Mouse (Mus musculus) lung, embryonic 15.5 days (tissue): ENCODE results near the gene Capn8. TPM values are rescaled to one million over a fixed set of nuclear protein-coding genes. Genes with fewer than 3 reads are reported as not detected.

ENCODE experiments used
- ATAC-seq: fragments of 200-750 bp; cut with Nextera tagmentation; 2 replicates; pipeline ENCODE4 v1.8.0; 2017; ENCODE audit warnings: moderate number of reproducible peaks, borderline replicate concordance; ENCODE audit not compliant: low FRiP score, low TSS enrichment; ENCODE audit errors: extremely low read depth
- H3K27ac ChIP-seq: fragments of 300-500 bp; sonication (generic); 2 replicates; pipeline ENCODE4 v1.5.1; 2015; ENCODE audit warnings: moderate library complexity, mild to moderate bottlenecking, inconsistent platforms
- H3K27me3 ChIP-seq: fragments of 300-500 bp; sonication (generic); 2 replicates; pipeline ENCODE4 v1.6.1; 2015; ENCODE audit warnings: inconsistent platforms
- H3K36me3 ChIP-seq: fragments of 300-500 bp; sonication (generic); 2 replicates; pipeline ENCODE4 v1.6.1; 2015; ENCODE audit warnings: inconsistent platforms
- H3K4me1 ChIP-seq: fragments of 300-500 bp; sonication (generic); 2 replicates; pipeline ENCODE4 v1.6.1; 2015; ENCODE audit warnings: inconsistent platforms
- H3K4me2 ChIP-seq: fragments of 300-500 bp; sonication (generic); 2 replicates; pipeline ENCODE4 v1.6.1; 2015; ENCODE audit warnings: inconsistent platforms, mild to moderate bottlenecking, moderate library complexity
- H3K4me3 ChIP-seq: fragments of 300-500 bp; sonication (generic); 2 replicates; pipeline ENCODE4 v1.5.1; 2015; ENCODE audit warnings: mild to moderate bottlenecking, inconsistent platforms
- H3K9ac ChIP-seq: fragments of 300-500 bp; sonication (generic); 2 replicates; pipeline ENCODE4 v1.6.1; 2015; ENCODE audit warnings: inconsistent platforms
- H3K9me3 ChIP-seq: fragments of 300-500 bp; sonication (generic); 2 replicates; pipeline ENCODE4 v1.6.1; 2016; ENCODE audit warnings: inconsistent platforms
- WGBS: fragments of 180-500 bp; shearing (Covaris S2); methylation state at CpG from one replicate; pipeline ENCODE4 v1.1.7; 2015; 5-methylcytosine and 5-hydroxymethylcytosine counted together
- polyA plus RNA-seq: library from polyadenylated mRNA; unstranded; fragments of >200 nt; fragmentation: Nextera tagmentation; extraction: Ambion mirVana; gene quantifications from 2 replicates; pipeline ENCODE4 v1.2.1, GENCODE M21; 2015

Gene Capn8
- polyA plus RNA-seq, 1 experiment from 2014 or later = not detected

GRCm38 (mm10) chr1:182664841-182665240 lies 100.0 kb downstream of the Capn8 start:
- Histone ChIP-seq H3K27me3 (no peaks in the 10 kb centered on the region), H3K4me3 (no peak overlapping the region), H3K9ac (no peak overlapping the region), H3K4me2 (no peak overlapping the region), H3K4me1 (peaks cover 28% of the 10 kb centered on the region), H3K9me3 (no peaks in the 10 kb centered on the region), H3K36me3 (no peaks in the 10 kb centered on the region), H3K27ac (no peak overlapping the region)
- ATAC-seq = no peak
- 44% methylated on average over 4 of the region's 4 CpGs for WGBS

DNA sequence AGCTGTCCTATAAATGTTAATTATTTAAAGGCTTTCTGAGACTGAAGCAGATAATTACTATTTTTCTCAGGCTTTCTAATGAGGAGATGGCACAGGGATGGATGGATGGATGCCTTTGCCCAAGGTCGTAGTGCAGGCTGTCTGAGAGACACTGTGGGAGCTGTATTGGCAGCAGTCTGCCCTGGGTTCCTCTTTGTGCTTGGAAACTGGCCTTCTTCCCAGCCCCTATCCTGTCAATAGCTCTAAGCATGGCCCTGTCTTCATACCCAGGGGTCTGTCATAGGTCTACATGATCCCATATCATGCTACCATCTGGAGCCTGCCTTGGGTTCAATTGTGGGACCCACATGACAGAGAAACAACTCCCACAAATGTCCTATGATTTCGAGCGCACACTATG lies 102.5 kb downstream of the Capn8 start:
- no peak overlapping the region for H3K4me3 ChIP-seq
- no peaks in the 10 kb centered on the region for H3K36me3 ChIP-seq
- no peak overlapping the region for H3K27ac ChIP-seq
- 89% methylated on average over 3 of the region's 3 CpGs for whole genome bisulfite sequencing
- peaks cover 42% of the 10 kb centered on the region for H3K4me1 ChIP-seq
- ATAC-seq = no peak
- no peak overlapping the region for H3K9ac ChIP-seq
- no peak overlapping the region for H3K4me2 ChIP-seq
- no peaks in the 10 kb centered on the region for H3K9me3 ChIP-seq
- no peaks in the 10 kb centered on the region for H3K27me3 ChIP-seq

DNA sequence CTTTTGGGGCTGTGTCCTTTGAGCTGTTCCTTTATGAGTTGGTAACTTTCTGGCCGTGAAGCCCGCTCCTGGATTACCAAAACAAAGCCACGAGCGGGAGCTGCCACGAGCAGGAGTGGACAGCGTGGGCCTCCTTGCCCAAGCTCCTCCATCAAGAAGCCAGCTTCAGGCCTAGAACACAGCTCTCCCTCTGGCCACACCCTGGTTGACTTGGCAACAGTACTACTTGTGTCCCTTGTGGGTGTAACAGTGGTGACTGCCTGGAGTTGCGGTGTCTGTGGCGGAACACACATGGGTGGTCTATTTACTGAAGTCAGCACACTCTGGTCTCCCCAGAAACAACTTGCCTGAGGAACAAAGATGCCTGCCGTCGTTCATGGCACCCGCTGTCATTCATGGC lies 104.9 kb downstream of the Capn8 start:
- Histone ChIP-seq H3K36me3 (no peaks in the 10 kb centered on the region), H3K27ac (peak overlapping the region; percentile 71), H3K9me3 (no peaks in the 10 kb centered on the region), H3K4me1 (peaks cover 23% of the 10 kb centered on the region), H3K9ac (no peak overlapping the region), H3K4me2 (no peak overlapping the region), H3K27me3 (no peaks in the 10 kb centered on the region), H3K4me3 (no peak overlapping the region)
- ATAC-seq = peak; percentile 11; the same call in 1 of the 2 replicates
- 57% methylated on average over 11 of the region's 11 CpGs for WGBS

- peak; percentile 62; the same call in 1 of the 2 replicates for ATAC-seq
- peak overlapping the region; percentile 1; the same call in 1 of the 2 replicates for H3K4me2 ChIP-seq
- no peak overlapping the region for H3K9ac ChIP-seq
- no peaks in the 10 kb centered on the region for H3K27me3 ChIP-seq
- no peak overlapping the region for H3K4me3 ChIP-seq
- peaks cover 33% of the 10 kb centered on the region for H3K4me1 ChIP-seq
- peak overlapping the region; percentile 71 for H3K27ac ChIP-seq
- H3K36me3 ChIP-seq = no peaks in the 10 kb centered on the region
- no peaks in the 10 kb centered on the region for H3K9me3 ChIP-seq
- WGBS = 20% methylated on average over 11 of the region's 11 CpGs
These were observed 105.9 kb downstream of the Capn8 start for GRCm38 (mm10) chr1:182670563-182671342.

- peaks cover 34% of the 10 kb centered on the region for H3K4me1 ChIP-seq
- peak overlapping the region; percentile 71 for H3K27ac ChIP-seq
- WGBS = 47% methylated on average over 4 of the region's 4 CpGs
- no peak overlapping the region for H3K9ac ChIP-seq
- H3K4me3 ChIP-seq = no peak overlapping the region
- H3K4me2 ChIP-seq = 0 out of 2 replicates have a peak overlapping the region, but pooled peaks have one; percentile 1
- H3K27me3 ChIP-seq = no peaks in the 10 kb centered on the region
- no peaks in the 10 kb centered on the region for H3K36me3 ChIP-seq
- H3K9me3 ChIP-seq = no peaks in the 10 kb centered on the region
- ATAC-seq = no peak
These were observed 106.5 kb downstream of the Capn8 start for GRCm38 (mm10) chr1:182671343-182671624.

GRCm38 (mm10) chr1:182675346-182675745 lies 110.5 kb downstream of the Capn8 start:
- no peak overlapping the region for H3K4me2 ChIP-seq
- no peak for ATAC-seq
- H3K36me3 ChIP-seq = no peaks in the 10 kb centered on the region
- H3K9ac ChIP-seq = no peak overlapping the region
- H3K27me3 ChIP-seq = no peaks in the 10 kb centered on the region
- H3K4me1 ChIP-seq = peaks cover 29% of the 10 kb centered on the region
- 21% methylated on average over 8 of the region's 8 CpGs for WGBS
- H3K4me3 ChIP-seq = no peak overlapping the region
- H3K9me3 ChIP-seq = no peaks in the 10 kb centered on the region
- peak overlapping the region; percentile 61 for H3K27ac ChIP-seq

DNA sequence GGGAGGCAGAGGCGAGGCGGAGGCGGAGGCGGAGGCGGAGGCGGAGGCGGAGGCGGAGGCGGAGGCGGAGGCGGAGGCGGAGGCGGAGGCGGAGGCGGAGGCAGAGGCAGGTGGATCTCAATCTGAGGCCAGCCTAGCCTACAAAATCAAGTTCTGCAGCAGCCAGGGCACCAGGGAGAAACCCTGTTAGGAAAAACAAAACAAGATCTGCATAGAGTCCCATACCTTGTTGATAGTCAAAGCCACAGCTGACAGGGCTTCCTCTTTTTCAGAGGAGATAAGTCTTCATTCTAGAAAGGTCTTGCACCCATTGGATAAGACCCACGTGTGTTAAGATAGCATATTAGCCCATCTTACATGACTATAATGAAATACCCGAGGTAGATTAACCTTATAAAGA lies 113.3 kb downstream of the Capn8 start:
- peaks cover 5% of the 10 kb centered on the region; the same call in 1 of the 2 replicates for H3K27me3 ChIP-seq
- H3K27ac ChIP-seq = peak overlapping the region; percentile 88; the same call in 1 of the 2 replicates
- WGBS = 94% methylated on average over 17 of the region's 17 CpGs
- H3K4me2 ChIP-seq = no peak overlapping the region
- peaks cover 27% of the 10 kb centered on the region for H3K4me1 ChIP-seq
- H3K4me3 ChIP-seq = no peak overlapping the region
- no peak overlapping the region for H3K9ac ChIP-seq
- no peaks in the 10 kb centered on the region for H3K9me3 ChIP-seq
- no peaks in the 10 kb centered on the region for H3K36me3 ChIP-seq
- ATAC-seq = no peak

- no peak overlapping the region for H3K9ac ChIP-seq
- no peaks in the 10 kb centered on the region for H3K36me3 ChIP-seq
- peaks cover 34% of the 10 kb centered on the region for H3K4me1 ChIP-seq
- H3K4me2 ChIP-seq = no peak overlapping the region
- H3K9me3 ChIP-seq = no peaks in the 10 kb centered on the region
- H3K4me3 ChIP-seq = no peak overlapping the region
- ATAC-seq = no peak
- H3K27ac ChIP-seq = peak overlapping the region; percentile 88
- 46% methylated on average over 3 of the region's 3 CpGs for WGBS
- peaks cover 5% of the 10 kb centered on the region; the same call in 1 of the 2 replicates for H3K27me3 ChIP-seq
These were observed 114.4 kb downstream of the Capn8 start for GRCm38 (mm10) chr1:182679169-182679568.

DNA sequence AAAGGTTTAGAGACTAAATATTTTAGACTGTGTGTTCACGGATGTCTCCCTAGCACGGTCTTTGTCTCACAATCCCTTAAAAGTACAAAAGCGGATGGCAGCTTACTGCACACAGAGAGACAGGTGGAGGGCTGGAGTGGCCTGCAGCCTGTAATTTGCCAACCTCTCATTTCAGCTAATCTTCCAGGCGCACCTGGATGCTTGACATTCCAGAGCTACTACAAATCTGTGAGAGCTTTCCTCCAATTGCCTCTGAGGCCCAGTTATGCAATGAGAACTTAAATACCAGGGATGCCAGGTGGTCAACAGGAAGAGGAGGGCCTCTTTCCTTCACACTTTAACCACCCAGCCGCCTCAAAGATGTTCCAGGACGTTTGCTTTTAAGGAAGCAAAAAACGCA lies 114.8 kb downstream of the Capn8 start:
- H3K9me3 ChIP-seq = no peaks in the 10 kb centered on the region
- H3K27ac ChIP-seq = peak overlapping the region; percentile 88
- no peak overlapping the region for H3K4me3 ChIP-seq
- H3K36me3 ChIP-seq = no peaks in the 10 kb centered on the region
- WGBS = 36% methylated on average over 7 of the region's 7 CpGs
- H3K9ac ChIP-seq = no peak overlapping the region
- peak; percentile 48; the same call in 1 of the 2 replicates for ATAC-seq
- H3K27me3 ChIP-seq = peaks cover 5% of the 10 kb centered on the region; the same call in 1 of the 2 replicates
- peaks cover 34% of the 10 kb centered on the region for H3K4me1 ChIP-seq
- H3K4me2 ChIP-seq = no peak overlapping the region

Other genes with a start within 250 kb of the Capn8 start
- gene Fbxo28, start 223.4 kb upstream of the Capn8 start, polyA plus RNA-seq = 19.2 and 22.3 TPM in 2 replicates
- gene Trp53bp2, start 155.8 kb upstream of the Capn8 start, polyA plus RNA-seq = 21.2 and 22.1 TPM in 2 replicates
- 135 and 136 TPM in 2 replicates for gene Capn2, start 47.4 kb upstream of the Capn8 start, polyA plus RNA-seq
- not detected in 2 replicates for gene Ccdc185, start 184.2 kb downstream of the Capn8 start, polyA plus RNA-seq
- gene Susd4, start 198.9 kb downstream of the Capn8 start, polyA plus RNA-seq = 22.3 and 22.8 TPM in 2 replicates